Comparison of ENCODE assay signal across 8 mouse cellular contexts in the genomic region with DNA sequence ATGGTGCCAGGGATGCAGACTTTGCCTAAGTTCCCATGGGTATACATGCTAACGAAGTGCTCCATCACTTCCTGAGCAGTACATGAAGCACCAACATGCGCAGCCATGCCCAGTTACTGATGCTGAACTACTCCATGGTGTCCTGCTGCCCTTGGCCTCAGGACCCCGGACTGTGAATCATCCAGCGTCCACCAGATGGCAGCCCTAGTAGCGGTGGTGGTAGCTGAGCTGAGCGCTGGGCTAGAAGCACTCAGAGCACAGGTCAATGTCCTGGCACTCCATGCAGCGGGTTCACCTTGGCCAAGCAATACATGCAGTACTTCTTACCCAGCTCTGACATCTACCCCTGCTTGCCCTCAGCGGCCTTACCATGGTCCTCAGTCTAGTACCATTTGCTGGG. TPM values are rescaled to one million over a fixed set of nuclear protein-coding genes. Genes with fewer than 3 reads are reported as not detected.
A peak's percentile ranks its signal among the peaks of the same experiment; 100 is the strongest.
DNase-seq lines count a peak whose midpoint lies in the region; ATAC-seq and TF ChIP-seq lines count a peak whose summit lies in the region.

No protein-coding gene starts in this region.

- H3K27me3 ChIP-seq in hindbrain, embryonic 11.5 days (ENCODE audit: control insufficient read depth, insufficient read depth, low read length): no peaks in the 10 kb centered on the region
- H3K27me3 ChIP-seq in hindbrain, embryonic 12.5 days: no peaks in the 10 kb centered on the region
- H3K27me3 ChIP-seq in CH12.LX (replicated peaks): no peaks in the 10 kb centered on the region
- no peaks in the 10 kb centered on the region for H3K27me3 ChIP-seq in liver, embryonic 11.5 days (replicated peaks; ENCODE audit: control insufficient read depth, insufficient read depth, low read length)
- no peaks in the 10 kb centered on the region for H3K27me3 ChIP-seq in forebrain, postnatal 0 days (ENCODE audit: insufficient read depth, low read length)
- no peaks in the 10 kb centered on the region for H3K27me3 ChIP-seq in midbrain, embryonic 11.5 days (ENCODE audit: control insufficient read depth, insufficient read depth, low read length)

- DNase-seq in hindbrain, embryonic 11.5 days (ENCODE audit: low spot score): peak; percentile 1
- DNase-seq in CH12.LX (ENCODE audit: extremely low read depth): peak; percentile 14
- DNase-seq in adrenal gland, postnatal 25 days: peak; percentile 4
- peak; percentile 32 for DNase-seq in liver, embryonic 11.5 days (ENCODE audit: low spot score)
- no peak for DNase-seq in forebrain, postnatal 0 days
- no peak for DNase-seq in midbrain, embryonic 11.5 days (ENCODE audit: low spot score, missing footprints)

- no peak for TF ChIP-seq EP300 in CH12.LX (IDR thresholded peaks at IDR 0.05; ENCODE audit: low read length)

- H3K4me2 ChIP-seq in hindbrain, embryonic 11.5 days (replicated peaks; ENCODE audit: low read depth, low read length): no peak overlapping the region
- no peak overlapping the region for H3K4me2 ChIP-seq in hindbrain, embryonic 12.5 days (replicated peaks)
- H3K4me2 ChIP-seq in CH12.LX (ENCODE audit: insufficient read depth, low read depth, poor library complexity, severe bottlenecking): no peak overlapping the region
- no peak overlapping the region for H3K4me2 ChIP-seq in liver, embryonic 11.5 days
- no peak overlapping the region for H3K4me2 ChIP-seq in forebrain, postnatal 0 days (ENCODE audit: low read depth)
- no peak overlapping the region for H3K4me2 ChIP-seq in midbrain, embryonic 11.5 days

- no peak overlapping the region for H3K4me3 ChIP-seq in hindbrain, embryonic 11.5 days (ENCODE audit: low read depth, low read length)
- H3K4me3 ChIP-seq in hindbrain, embryonic 12.5 days: no peak overlapping the region
- no peak overlapping the region for H3K4me3 ChIP-seq in CH12.LX (replicated peaks in 1 of 3; ENCODE audit: low read depth in 2 of 3, low read length in 2 of 3, poor library complexity in 1 of 3)
- no peak overlapping the region for H3K4me3 ChIP-seq in liver, embryonic 11.5 days (ENCODE audit: low read depth, low read length)
- no peak overlapping the region for H3K4me3 ChIP-seq in forebrain, postnatal 0 days (ENCODE audit: low read depth, low read length)
- H3K4me3 ChIP-seq in midbrain, embryonic 11.5 days (ENCODE audit: low read depth, low read length): no peak overlapping the region

- H3K9ac ChIP-seq in hindbrain, embryonic 11.5 days (ENCODE audit: low read depth, low read length): no peak overlapping the region
- H3K9ac ChIP-seq in hindbrain, embryonic 12.5 days: no peak overlapping the region
- H3K9ac ChIP-seq in CH12.LX (ENCODE audit: insufficient read depth, low read depth): no peak overlapping the region
- no peak overlapping the region for H3K9ac ChIP-seq in liver, embryonic 11.5 days (ENCODE audit: low read depth, low read length)
- no peak overlapping the region for H3K9ac ChIP-seq in forebrain, postnatal 0 days
- no peak overlapping the region for H3K9ac ChIP-seq in midbrain, embryonic 11.5 days (ENCODE audit: low read length)

- dilution Hi-C loops in CH12.LX (cut with MboI; ENCODE audit: extremely low pct_ligation_motif_present, extremely low pct_unique_long_range_greater_than_20kb, low sequenced_read_pairs): no loop called here

- in situ Hi-C loops in CH12.LX (cut with MboI; ENCODE audit: low pct_ligation_motif_present, low pct_unique_long_range_greater_than_20kb, low sequenced_read_pairs): no loop called here

- H3K27ac ChIP-seq in hindbrain, embryonic 11.5 days (ENCODE audit: low read depth, low read length): no peak overlapping the region
- no peak overlapping the region for H3K27ac ChIP-seq in hindbrain, embryonic 12.5 days
- H3K27ac ChIP-seq in CH12.LX (ENCODE audit: insufficient read depth, low read depth): no peak overlapping the region
- H3K27ac ChIP-seq in liver, embryonic 11.5 days (ENCODE audit: low read depth, low read length): no peak overlapping the region
- H3K27ac ChIP-seq in forebrain, postnatal 0 days (ENCODE audit: low read depth, low read length): no peak overlapping the region
- no peak overlapping the region for H3K27ac ChIP-seq in midbrain, embryonic 11.5 days (ENCODE audit: low read depth, low read length)

- no peak for ATAC-seq in hindbrain, embryonic 11.5 days (ENCODE audit: low FRiP score)
- no peak for ATAC-seq in hindbrain, embryonic 12.5 days (ENCODE audit: low FRiP score)
- ATAC-seq in liver, embryonic 11.5 days (replicated peaks; ENCODE audit: low FRiP score): no peak
- no peak for ATAC-seq in forebrain, postnatal 0 days
- ATAC-seq in cerebellum, adult (ENCODE audit: insufficient number of reproducible peaks, low FRiP score, low TSS enrichment): no peak
- ATAC-seq in midbrain, embryonic 11.5 days (ENCODE audit: low FRiP score): no peak

- no peaks in the 10 kb centered on the region for H3K4me1 ChIP-seq in hindbrain, embryonic 11.5 days (replicated peaks; ENCODE audit: control insufficient read depth, insufficient read depth, low read length)
- H3K4me1 ChIP-seq in hindbrain, embryonic 12.5 days: no peaks in the 10 kb centered on the region
- H3K4me1 ChIP-seq in CH12.LX (ENCODE audit: control insufficient read depth in 1 of 2, insufficient read depth in 2 of 2): peaks cover 2% of the 10 kb centered on the region in 2 experiments; a peak in 2 of 4 replicates
- H3K4me1 ChIP-seq in liver, embryonic 11.5 days (replicated peaks; ENCODE audit: control insufficient read depth, insufficient read depth, low read length): no peaks in the 10 kb centered on the region
- H3K4me1 ChIP-seq in forebrain, postnatal 0 days (ENCODE audit: insufficient read depth): no peaks in the 10 kb centered on the region
- H3K4me1 ChIP-seq in midbrain, embryonic 11.5 days (ENCODE audit: control insufficient read depth, insufficient read depth, low read length): no peaks in the 10 kb centered on the region

- TF ChIP-seq POLR2A in CH12.LX (IDR thresholded peaks at IDR 0.05; ENCODE audit: low read depth, low read length): no peak

- H3K36me3 ChIP-seq in hindbrain, embryonic 11.5 days (ENCODE audit: control insufficient read depth, insufficient read depth, low read length): no peaks in the 10 kb centered on the region
- H3K36me3 ChIP-seq in hindbrain, embryonic 12.5 days: no peaks in the 10 kb centered on the region
- no peaks in the 10 kb centered on the region for H3K36me3 ChIP-seq in CH12.LX (replicated peaks in 1 of 2; ENCODE audit: control insufficient read depth in 1 of 2, insufficient read depth in 1 of 2, low read length in 1 of 2)
- H3K36me3 ChIP-seq in liver, embryonic 11.5 days (ENCODE audit: control insufficient read depth, insufficient read depth, low read length): no peaks in the 10 kb centered on the region
- no peaks in the 10 kb centered on the region for H3K36me3 ChIP-seq in forebrain, postnatal 0 days (ENCODE audit: insufficient read depth)
- no peaks in the 10 kb centered on the region for H3K36me3 ChIP-seq in midbrain, embryonic 11.5 days (ENCODE audit: control insufficient read depth, insufficient read depth, low read length)

- 61% methylated on average over 8 of the region's 8 CpGs for WGBS in hindbrain, embryonic 11.5 days
- 67% methylated on average over 8 of the region's 8 CpGs for WGBS in hindbrain, embryonic 12.5 days
- 57% methylated on average over 8 of the region's 8 CpGs for WGBS in liver, embryonic 11.5 days
- WGBS in forebrain, postnatal 0 days: 64% methylated on average over 8 of the region's 8 CpGs
- WGBS in midbrain, embryonic 11.5 days: 62% methylated on average over 8 of the region's 8 CpGs

- no peaks in the 10 kb centered on the region for H3K9me3 ChIP-seq in hindbrain, embryonic 11.5 days (ENCODE audit: control insufficient read depth, low read length)
- no peaks in the 10 kb centered on the region for H3K9me3 ChIP-seq in hindbrain, embryonic 12.5 days (replicated peaks)
- H3K9me3 ChIP-seq in CH12.LX (replicated peaks; ENCODE audit: low read length): no peaks in the 10 kb centered on the region
- H3K9me3 ChIP-seq in liver, embryonic 11.5 days (ENCODE audit: control insufficient read depth, low read length): no peaks in the 10 kb centered on the region
- H3K9me3 ChIP-seq in forebrain, postnatal 0 days (ENCODE audit: low read length): no peaks in the 10 kb centered on the region
- H3K9me3 ChIP-seq in midbrain, embryonic 11.5 days (ENCODE audit: control insufficient read depth, low read length): no peaks in the 10 kb centered on the region

- TF ChIP-seq RAD21 in CH12.LX (IDR thresholded peaks at IDR 0.05; ENCODE audit: low read depth, low read length): peak; percentile 56

- H3K79me2 ChIP-seq in CH12.LX (replicated peaks; ENCODE audit: control insufficient read depth, extremely low read depth, insufficient read depth, poor library complexity, severe bottlenecking): no peaks in the 10 kb centered on the region

- TF ChIP-seq CTCF in CH12.LX (conservative IDR thresholded peaks at IDR 0.05 in 1 of 2, IDR thresholded peaks at IDR 0.05 in 1 of 2; ENCODE audit: low read depth in 2 of 2, low read length in 2 of 2): peak in 1 of 2 experiments; percentile 76; a peak in 2 of 4 replicates
- TF ChIP-seq CTCF in forebrain, postnatal 0 days (IDR thresholded peaks at IDR 0.05; ENCODE audit: low read depth): no peak

TF ChIP-seq in CH12.LX, 34 proteins besides CTCF, POLR2A, EP300 and RAD21:
- 0 out of 2 replicates have a peak, but pooled peaks have one; percentile 23 for TF ChIP-seq NRF1 (IDR thresholded peaks at IDR 0.05; ENCODE audit: low read depth, low read length)
- no peak for TF ChIP-seq ETS1 (conservative IDR thresholded peaks at IDR 0.05; ENCODE audit: low read depth, low read length)
- peak; percentile 81 for TF ChIP-seq SMC3 (IDR thresholded peaks at IDR 0.05; ENCODE audit: low read depth, low read length)
- no peak for TF ChIP-seq BHLHE40 (IDR thresholded peaks at IDR 0.05; ENCODE audit: low read depth, low read length)
- no peak for TF ChIP-seq USF2 (conservative IDR thresholded peaks at IDR 0.05; ENCODE audit: low read depth, low read length)
- TF ChIP-seq ELF1 (IDR thresholded peaks at IDR 0.05; ENCODE audit: low read depth, low read length): no peak
- no peak for TF ChIP-seq CHD2 (IDR thresholded peaks at IDR 0.05; ENCODE audit: low read length)
- TF ChIP-seq MYC (IDR thresholded peaks at IDR 0.05; ENCODE audit: low read depth, low read length): no peak
- TF ChIP-seq JUN (IDR thresholded peaks at IDR 0.05; ENCODE audit: insufficient read depth, low read depth, low read length): no peak

RNA-seq across cellular contexts. Expression of a gene that starts 57.1 kb away (rescaled TPM):
- polyA plus RNA-seq in hindbrain, embryonic 11.5 days (2014; fragmentation: Nextera tagmentation; extraction: Ambion mirVana): 4.9 and 5.9 TPM in 2 replicates
- 7.9 and 9.2 TPM in 2 replicates for polyA plus RNA-seq in hindbrain, embryonic 12.5 days (2016; fragmentation: Nextera tagmentation; extraction: Ambion mirVana)
- 3.7 and 8.9 TPM in 2 replicates for total RNA-seq in CH12.LX (2012; rRNA removed)
- total RNA-seq in CH12.LX (2014; rRNA removed): 2.6 and 2.8 TPM in 2 replicates
- 5.6 and 5.9 TPM in 2 replicates for polyA plus RNA-seq in CH12.LX (2012; ENCODE audit: insufficient read length, low read depth)
- total RNA-seq in adrenal gland, postnatal 25 days (2021): 3.4 and 5.2 TPM in 2 replicates
- 0.58 and 0.66 TPM in 2 replicates for polyA plus RNA-seq in liver, embryonic 11.5 days (2014; fragmentation: Nextera tagmentation; extraction: Ambion mirVana)
- total RNA-seq in forebrain, postnatal 0 days (2014; rRNA removed): 31.4 and 47.6 TPM in 2 replicates
- polyA plus RNA-seq in forebrain, postnatal 0 days (2015; fragmentation: Nextera tagmentation; extraction: Ambion mirVana): 11.2 and 16.4 TPM in 2 replicates
- 4.4 and 4.5 TPM in 2 replicates for polyA plus RNA-seq in midbrain, embryonic 11.5 days (2014; fragmentation: Nextera tagmentation; extraction: Ambion mirVana)

Comparison
In these comparisons a context has a peak if more than half of its experiments do, and no peak if none do; other contexts are left out.
1. DNase-seq: peak in hindbrain, embryonic 11.5 days (single experiment), CH12.LX (single experiment), adrenal gland, postnatal 25 days (single experiment) and liver, embryonic 11.5 days (single experiment); none in forebrain, postnatal 0 days (single experiment) and midbrain, embryonic 11.5 days (single experiment).